Mouse (Mus musculus): ENCODE data around the gene Ripk1.
A peak's percentile ranks its signal among the peaks of the same experiment; 100 is the strongest.
"Not testable (repeated sequence)": the region's sequence is repeated elsewhere in the genome, so short reads cannot be mapped to it uniquely, and the experiment has no call there.

Gene Ripk1

DNA sequence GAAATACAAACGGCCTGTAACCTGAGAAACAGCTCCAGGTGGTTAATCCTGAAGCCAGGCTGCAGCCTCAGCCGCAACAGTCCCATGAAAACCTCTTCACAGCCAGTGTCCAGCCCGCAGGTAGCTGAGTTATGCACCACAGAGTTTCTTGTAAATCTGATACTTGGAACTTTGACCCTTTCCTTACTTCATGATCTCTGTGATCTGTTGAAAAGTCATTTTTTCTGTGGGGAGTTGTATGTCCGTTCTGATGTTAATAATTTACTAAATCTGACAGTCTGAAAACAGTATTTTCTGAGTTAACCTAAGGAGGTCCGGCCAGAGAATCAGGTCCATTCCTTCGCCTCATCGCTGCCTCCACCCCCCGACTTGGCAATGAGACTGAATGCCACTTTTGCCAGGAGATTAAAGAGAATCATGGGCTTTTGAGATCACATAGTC, 36.8 kb downstream of the Ripk1 start:
- peak; percentile 54 for DNase-seq

DNA sequence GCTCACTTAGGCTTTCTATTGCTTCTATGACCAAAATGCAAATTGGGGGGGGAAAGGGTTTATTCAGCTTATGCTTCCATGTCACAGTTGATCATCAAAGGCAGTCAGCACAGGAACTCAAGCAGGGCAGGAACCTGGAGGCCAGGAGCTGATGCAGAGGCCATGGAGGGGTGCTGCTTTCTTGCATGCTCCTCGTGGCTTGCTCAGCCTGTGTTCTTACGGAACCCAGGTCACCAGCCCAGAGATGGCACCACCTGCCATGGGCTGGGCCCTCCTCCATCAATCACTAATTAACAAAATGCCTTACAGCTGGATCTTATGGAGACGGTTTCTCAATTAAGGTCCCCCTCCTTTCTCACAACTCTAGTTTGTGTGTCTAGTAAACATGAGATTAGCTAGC, 37.9 kb downstream of the Ripk1 start:
- DNase-seq, result no peak

GRCm38 (mm10) chr13:34043716-34044393, 41.7 kb downstream of the Ripk1 start:
- DNase-seq, result no peak

- peak; percentile 56 for DNase-seq
Observed at GRCm38 (mm10) chr13:34045511-34046249, 43.5 kb downstream of the Ripk1 start.

DNA sequence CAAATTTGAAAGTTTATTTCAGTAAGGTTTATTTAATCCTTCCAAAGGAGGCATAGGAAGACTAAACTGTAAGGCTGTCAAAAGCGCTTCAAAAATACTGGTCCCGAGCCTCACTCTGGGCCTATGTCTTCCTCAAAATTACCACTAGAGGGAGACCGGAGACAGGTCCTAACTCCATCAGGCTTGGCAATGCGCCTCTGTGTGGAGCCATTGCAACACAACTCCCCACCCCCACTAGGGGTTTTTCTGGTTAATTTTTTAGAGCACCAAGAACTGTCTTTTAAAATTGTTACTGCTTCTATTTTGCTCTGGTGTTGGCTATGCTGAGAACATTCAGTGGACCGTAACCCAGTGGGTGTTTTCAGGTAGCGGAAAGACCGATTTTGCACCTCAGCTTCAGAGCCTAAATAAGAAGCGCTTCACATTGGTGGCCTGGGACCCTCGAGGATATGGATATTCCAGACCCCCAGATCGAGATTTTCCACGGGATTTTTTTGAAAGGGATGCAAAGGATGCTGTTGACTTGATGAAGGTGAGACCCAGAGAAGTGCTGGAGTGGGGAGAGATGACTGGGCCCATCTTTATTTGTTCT, 44.4 kb downstream of the Ripk1 start:
- DNase-seq, result peak; percentile 91

DNA sequence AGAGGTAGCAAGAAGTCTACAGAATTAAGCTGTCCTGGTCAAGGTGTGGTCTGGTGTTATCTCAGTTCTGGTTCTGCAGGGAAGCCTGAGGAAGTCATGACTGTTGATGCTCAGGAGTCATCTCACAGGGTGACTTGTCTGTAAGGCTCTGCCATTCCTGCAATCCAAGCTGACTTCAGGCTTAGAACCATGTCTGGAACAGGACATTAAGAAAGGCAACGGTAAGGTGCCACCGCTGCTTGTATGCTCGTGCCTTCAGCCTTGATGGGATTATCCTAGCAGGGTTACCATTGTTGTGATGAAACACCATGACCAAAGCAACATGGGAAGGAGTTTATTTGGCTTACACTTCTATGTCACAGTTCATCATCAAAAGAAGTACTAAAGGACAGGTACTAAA, 45.4 kb downstream of the Ripk1 start:
- DNase-seq, result no peak

- DNase-seq, result no peak
Observed at GRCm38 (mm10) chr13:34050479-34050878, 48.3 kb downstream of the Ripk1 start.

DNA sequence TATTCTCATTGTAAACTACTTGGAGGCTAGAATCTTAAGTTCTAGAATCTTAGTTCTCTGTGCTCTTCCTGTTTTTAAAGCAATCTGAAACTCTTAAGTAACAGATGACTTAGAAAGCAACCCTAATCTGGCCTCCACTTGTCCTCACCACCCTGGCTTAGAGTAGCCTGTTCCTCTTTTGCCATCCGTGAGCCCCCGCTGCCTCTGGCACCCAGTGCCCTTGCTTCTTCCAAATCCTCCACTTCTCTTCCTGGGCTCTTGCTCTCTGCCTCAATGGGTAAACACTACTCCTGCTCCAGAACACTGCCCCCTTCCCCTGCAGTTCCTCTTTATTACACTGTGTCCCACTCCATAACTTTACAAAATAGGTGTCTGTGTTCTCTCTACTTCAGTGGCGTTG, 49.5 kb downstream of the Ripk1 start:
- no peak for DNase-seq

GRCm38 (mm10) chr13:34053673-34054282, 51.6 kb downstream of the Ripk1 start:
- no peak for DNase-seq

- no peak for DNase-seq
Observed at GRCm38 (mm10) chr13:34054391-34054790, 52.2 kb downstream of the Ripk1 start.

- DNase-seq, result no peak
Observed at GRCm38 (mm10) chr13:34054983-34055382, 52.8 kb downstream of the Ripk1 start.

- DNase-seq, result no peak
Observed at GRCm38 (mm10) chr13:34057252-34057651, 55.1 kb downstream of the Ripk1 start.

GRCm38 (mm10) chr13:34060061-34060460, 57.9 kb downstream of the Ripk1 start:
- DNase-seq, result no peak

- no peak for DNase-seq
Observed at GRCm38 (mm10) chr13:34062466-34062865, 60.3 kb downstream of the Ripk1 start.

GRCm38 (mm10) chr13:34066351-34066750, 64.2 kb downstream of the Ripk1 start:
- DNase-seq, result no peak

- no peak for DNase-seq
Observed at GRCm38 (mm10) chr13:34070296-34070695, 68.1 kb downstream of the Ripk1 start.

- no peak for DNase-seq
Observed at GRCm38 (mm10) chr13:34071836-34072235, 69.7 kb downstream of the Ripk1 start.

DNA sequence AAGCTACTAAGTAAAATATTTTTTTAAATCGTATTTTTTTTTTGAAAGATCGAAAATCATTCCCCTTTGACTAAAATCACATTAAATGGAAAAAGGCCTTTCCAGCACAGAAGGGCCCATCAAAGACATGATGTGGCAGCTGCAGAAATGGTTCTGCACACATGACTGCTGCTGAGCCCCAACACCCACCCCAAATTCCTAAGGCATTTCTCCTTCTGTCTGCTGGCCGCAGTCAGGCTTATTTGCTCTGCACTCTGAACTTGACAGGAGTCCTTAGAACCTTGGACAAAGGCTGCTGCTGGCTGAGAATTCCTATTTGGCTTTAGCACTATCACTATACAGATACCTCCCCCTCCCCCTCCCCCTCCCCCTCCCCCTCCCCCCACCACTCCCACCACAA, 70.7 kb downstream of the Ripk1 start:
- DNase-seq, result no peak

DNA sequence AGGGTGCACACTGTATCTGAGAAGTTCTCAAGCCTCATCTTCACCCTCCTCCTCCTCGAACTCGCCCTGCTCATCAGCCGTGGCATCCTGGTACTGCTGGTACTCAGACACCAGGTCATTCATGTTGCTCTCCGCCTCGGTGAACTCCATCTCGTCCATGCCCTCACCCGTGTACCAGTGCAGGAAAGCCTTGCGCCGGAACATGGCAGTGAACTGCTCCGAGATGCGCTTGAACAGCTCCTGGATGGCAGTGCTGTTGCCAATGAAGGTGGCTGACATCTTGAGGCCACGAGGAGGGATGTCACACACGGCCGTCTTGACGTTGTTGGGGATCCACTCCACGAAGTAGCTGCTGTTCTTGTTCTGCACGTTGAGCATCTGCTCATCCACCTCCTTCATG, 72.3 kb downstream of the Ripk1 start:
- DNase-seq, result not testable (repeated sequence)

GRCm38 (mm10) chr13:34075893-34076292, 73.7 kb downstream of the Ripk1 start:
- DNase-seq, result not testable (repeated sequence)

DNA sequence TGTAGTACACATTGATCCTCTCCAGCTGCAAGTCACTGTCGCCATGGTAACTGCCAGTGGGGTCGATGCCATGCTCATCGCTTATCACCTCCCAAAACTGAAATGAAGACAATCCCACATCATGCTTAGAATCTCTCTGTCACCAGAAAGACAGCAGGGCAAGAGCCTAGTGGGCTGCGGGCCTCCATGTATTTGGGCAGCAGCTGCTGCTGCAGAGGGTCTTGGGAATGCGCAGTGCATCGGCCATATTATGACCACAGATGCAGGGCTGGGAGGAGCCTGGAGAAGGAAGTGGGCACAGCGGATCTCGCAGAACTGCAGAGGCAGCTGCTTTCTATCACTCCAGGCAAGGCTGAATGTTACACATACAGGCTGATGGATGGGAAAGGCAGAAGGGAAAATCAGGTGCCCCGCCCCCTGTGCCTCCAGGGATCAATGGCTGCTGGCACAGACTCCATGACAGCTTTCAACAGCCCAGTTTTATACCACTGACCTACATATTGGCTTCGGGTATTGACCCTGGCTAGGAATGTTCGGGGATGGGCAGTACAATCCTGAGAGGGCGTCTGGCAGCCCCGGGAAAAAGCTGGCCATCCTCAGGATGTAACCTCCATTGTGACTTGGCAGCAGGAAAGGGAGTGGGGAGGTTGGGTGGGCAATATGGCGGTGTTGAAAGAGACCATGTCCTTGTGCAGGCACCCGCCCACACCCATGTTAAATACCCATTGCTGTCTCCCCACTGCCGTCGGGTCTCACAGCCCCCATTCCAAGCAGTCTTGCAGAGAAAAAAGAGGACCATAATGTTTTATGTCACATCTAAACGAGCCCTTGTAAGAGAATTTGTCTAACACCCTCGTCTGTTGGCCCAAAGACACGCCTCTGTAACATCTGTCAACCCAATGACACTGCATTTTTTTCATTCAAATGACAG, 74.7 kb downstream of the Ripk1 start:
- DNase-seq, result peak; percentile 34

GRCm38 (mm10) chr13:34077492-34078271, 75.5 kb downstream of the Ripk1 start, which contains the start of gene Tubb2a:
Tubb2a (minus strand) TSS chr13:34078007.
- peak; percentile 96 for DNase-seq

All from kidney, postnatal 10 days (tissue).